Mouse (Mus musculus): ENCODE data around the gene Irs2. TPM values are rescaled to one million over a fixed set of nuclear protein-coding genes. Genes with fewer than 3 reads are reported as not detected.
A peak's percentile ranks its signal among the peaks of the same experiment; 100 is the strongest.

Irs2 gene
- total RNA-seq, 2 experiments from 2014 or later: 10.1 to 10.4 TPM

DNA sequence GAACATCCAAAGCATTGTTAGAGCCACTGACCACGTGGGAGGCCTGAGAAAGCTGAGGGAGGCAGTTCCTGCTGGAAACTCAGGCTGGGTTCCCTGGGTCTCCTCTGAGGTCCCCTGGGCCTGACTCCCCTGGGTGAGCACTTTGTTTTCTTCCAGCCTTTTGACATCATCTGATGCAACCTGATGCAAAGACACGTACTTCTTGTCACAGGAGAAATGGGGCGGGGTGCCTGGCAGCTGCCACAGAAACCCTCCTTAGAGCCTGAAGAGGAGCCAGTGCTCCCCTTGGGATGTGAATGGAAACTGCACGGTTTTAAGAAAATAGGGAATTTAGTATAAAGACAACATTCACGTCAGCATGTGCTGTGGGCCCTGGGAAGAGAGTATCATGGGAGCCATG lies 55.6 kb downstream of the Irs2 start:
- no peak for DNase-seq

DNA sequence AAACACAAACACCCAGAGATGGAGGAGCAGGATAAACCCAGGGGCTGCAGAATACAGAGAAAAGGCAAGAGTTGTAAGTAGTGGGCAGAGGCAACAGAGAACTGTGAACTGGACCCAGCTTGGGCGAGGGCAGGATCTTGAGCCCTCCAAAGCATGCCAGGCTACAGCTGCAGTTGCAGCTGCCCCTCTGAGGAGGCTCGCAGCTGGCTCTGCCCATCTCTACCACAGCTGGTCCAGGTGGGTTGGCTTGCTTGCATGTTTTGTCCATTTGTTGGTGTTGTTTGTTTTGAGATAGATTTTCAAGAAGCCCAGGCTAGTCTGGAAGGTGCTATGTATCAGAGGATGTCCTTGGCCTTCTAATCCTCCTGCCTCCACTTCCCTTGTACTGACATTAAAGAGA lies 56.0 kb downstream of the Irs2 start:
- no peak for DNase-seq

DNA sequence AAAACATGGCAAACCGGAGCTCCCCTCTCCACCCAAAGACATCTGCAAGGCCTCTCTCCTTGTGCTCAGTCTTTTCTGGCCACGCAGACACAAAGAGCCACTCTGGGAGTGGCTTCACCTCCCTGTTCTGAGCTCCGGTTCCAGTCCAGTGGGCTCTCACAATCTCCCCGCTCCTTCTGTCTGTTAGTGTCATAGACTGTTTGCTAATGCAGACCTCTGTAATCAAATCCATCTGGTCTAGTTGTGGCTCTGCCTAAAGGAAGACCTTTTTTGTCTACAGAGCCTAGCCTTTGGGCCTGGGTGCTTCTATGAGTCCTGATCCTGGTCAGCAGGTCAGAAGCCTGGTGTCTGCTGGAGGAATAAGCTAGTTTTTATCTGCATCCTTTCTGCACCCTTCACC lies 56.7 kb downstream of the Irs2 start:
- no peak for DNase-seq

DNA sequence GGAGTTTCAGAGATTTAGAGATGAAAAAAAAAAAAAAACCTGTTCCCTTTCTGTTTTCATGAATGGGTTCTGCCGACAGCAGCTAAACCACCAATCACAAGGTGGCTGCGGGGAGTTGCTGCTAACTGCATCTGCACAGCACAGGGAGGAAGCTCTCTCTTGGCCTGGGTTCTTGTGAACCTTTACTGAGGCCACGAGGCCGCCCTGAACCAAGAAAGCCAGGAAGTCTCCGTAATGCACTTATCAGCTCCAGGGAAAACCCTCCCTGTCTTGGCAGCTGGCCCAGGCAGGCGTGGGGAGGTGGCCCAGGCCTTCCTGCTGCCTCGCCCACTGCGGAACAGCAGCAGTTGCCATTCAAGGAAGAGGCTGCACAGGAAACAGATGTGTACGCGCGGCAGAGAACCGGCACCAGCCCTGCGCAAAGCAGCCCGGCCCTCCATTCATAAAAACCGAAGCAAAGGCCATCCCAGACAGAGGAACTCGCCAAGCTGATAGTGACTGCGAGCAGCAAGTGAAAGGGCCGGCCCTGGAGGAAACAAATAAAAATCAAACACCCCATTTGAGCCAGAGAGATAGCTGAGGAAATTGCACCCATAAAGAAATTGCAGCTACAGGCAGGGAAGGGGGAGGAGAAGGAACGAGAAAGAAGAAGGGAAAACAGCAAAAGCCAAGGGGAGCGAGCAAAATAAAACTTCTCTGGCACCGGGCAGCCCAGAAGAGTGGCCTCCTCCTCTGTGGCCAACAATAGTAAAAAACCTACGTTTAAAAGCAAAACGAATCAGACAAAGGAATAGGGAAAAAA lies 62.1 kb downstream of the Irs2 start:
- DNase-seq: peak; percentile 91

DNA sequence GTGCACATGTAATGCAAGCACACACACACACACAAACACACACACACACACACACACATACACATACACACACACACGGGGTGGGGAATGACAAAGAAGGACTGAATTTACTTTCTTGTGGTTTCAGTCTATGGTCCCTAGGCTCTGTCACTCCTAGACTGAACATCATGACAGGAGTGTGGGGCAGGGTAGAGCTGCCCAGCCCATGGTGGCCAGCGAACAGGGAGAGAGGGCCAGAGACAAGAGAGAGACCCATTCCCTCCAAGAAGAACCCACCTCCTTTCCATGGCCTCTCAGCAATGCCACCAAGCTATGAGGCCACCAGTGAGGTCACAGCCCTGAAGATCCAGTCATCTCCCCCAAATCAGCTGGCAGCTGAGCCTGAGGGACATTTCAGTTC lies 62.8 kb downstream of the Irs2 start:
- no peak for DNase-seq

DNA sequence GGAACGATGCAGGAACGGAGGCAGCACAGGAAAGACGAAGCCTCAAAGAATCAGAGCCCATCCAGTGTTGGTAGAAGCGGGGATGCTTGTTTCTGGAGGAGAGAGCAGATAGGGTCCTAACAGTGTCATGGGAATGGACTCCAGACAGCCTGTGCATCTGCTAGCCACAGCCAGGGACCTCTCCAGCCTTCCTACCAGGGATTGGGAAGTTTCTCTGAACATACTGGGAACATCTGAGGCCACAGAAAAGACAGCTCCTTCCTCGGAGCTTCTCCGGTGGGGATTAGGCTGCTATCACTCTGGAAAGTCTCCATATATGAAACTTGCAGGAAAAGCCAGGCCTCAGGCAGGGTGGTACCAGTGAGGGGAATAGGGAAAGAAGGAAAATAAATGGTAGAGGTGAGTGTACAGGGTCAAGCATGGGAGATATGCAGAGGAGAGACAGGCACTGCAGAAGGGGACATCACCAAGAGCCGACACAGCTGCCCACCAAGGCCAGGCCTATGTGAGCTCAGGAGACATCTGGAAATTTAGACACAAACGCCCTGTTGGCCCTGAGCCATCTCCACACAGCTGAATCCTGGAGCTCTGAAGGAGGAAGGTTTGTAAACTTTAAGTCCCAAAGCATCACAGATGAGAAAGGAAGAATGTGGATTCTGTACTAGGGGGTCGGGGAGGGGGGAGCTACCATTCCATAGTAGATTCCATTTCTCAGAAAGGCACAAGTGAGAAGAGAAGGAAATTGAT lies 64.8 kb downstream of the Irs2 start:
- peak; percentile 71 for DNase-seq

DNA sequence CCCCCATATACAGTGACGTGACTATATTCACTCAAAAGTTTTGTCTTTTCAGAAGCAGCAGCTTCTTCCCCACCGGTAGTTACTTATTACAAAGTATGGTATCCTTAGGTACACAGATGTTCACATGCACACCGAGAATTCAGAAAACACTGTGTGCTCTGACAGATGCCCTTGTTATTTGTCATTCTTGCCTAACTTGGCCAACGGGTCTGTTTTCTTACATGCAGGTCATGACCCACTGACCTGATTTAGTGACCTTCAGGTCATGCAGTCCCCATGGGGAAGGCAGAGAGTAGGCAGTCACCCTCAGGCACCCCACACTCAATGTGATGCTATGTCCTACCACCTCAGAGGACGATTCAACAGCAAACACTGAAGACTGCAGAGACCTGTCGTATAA lies 68.4 kb downstream of the Irs2 start:
- no peak for DNase-seq

DNA sequence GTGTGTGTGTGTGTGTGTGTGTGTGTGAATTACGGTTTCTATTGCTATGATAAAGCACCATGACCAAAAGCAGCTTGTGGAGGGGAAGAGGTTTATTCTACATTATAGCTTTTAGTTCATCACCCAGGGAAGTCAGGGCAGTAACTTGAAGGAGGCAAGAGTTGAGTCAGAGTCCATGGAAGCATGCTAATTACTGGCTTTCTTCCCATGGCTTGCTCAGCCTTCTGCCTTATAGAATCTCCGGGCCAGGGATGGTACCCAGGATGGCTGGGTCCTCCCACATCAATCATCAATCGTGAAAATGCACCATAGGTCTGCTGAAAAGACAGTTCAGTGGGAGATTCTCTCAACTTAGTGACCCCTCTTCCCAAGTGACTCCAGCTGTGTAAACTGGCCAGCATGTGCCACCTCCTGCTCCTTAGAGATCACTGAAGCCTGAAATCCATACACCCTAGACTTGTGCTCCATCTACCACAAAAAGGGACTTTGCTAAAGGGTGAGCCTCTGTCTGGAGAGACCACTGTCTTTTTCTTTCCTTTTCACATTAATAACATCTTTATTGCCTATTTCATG lies 69.0 kb downstream of the Irs2 start:
- no peak for DNase-seq

DNA sequence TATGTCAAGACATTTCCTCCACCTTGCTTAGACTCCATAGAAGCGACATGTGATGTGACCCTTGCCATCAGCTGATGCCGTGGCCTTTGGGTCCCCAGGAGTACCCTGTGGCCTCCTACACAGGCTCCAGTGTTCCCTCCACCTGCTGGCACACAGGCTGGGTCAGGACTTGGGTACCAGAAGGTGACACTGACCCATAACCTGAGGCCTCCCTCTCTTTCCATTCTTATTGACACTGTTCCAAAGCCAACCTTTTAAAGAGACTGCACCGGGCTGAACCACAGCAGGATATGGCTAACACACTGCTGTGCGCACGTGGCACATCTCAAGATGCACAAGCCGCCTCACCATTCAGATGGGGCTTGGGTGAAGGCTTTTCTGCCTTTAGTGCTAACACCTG lies 70.0 kb downstream of the Irs2 start:
- no peak for DNase-seq

DNA sequence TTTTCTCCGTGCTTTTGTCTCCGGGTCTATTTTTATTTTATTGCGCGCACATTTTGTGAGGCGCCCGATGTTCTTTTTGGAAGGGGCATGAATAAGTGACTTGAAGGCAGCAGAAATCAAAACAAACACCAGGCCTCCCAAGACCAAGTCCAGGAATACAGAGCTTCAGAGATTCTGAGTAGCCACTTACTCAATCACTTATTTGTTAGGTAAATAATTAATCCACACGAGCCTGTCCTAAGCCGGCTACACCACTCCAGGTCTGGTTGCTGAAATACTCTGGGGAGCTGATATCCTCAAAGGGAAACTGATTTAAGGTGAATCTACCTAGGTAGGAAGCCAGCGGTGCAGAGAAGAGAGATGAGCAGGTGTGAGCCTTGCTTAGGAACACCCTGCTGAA lies 71.6 kb downstream of the Irs2 start:
- no peak for DNase-seq

DNA sequence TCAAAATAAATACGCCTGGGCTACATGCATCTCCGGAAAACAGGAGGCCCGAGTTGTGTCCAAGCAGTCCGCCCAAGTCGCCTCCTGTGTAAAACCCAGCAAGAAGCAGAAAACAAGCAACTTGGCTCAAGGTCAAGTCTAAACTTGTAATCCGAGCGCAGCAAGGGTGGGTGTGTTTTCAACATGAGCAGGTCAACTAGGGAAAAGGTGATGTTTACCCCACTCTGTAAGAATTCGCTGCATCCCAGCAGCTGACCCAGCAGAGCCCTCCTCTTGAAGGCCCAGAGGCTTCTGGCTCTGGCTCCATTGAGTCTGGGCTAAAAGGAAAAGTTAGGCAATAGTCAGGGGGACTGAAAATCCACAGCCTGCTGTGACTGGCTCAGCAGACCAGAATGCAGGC lies 73.0 kb downstream of the Irs2 start:
- no peak for DNase-seq

Measured in gastrocnemius, postnatal 10 days (tissue).